Mouse (Mus musculus) retina, postnatal 1 day (tissue): Measurements from ENCODE around the gene Cdc40.
"Not testable (repeated sequence)": the region's sequence is repeated elsewhere in the genome, so short reads cannot be mapped to it uniquely, and the experiment has no call there.

ENCODE experiments used
- DNase-seq: peaks from one replicate; pipeline ENCODE4 v3.0.0-alpha.2; 2012

Cdc40 gene

GRCm38 (mm10) chr10:40857599-40857998, 25.5 kb downstream of the Cdc40 start:
- peak; percentile 52 for DNase-seq

GRCm38 (mm10) chr10:40856703-40857102, 26.4 kb downstream of the Cdc40 start:
- DNase-seq: no peak

- DNase-seq: no peak
Measured at GRCm38 (mm10) chr10:40855616-40856015, 27.5 kb downstream of the Cdc40 start.

GRCm38 (mm10) chr10:40851138-40851537, 32.0 kb downstream of the Cdc40 start:
- DNase-seq: no peak

- no peak for DNase-seq
Measured at GRCm38 (mm10) chr10:40850644-40851043, 32.5 kb downstream of the Cdc40 start.

GRCm38 (mm10) chr10:40847176-40847874, 35.8 kb downstream of the Cdc40 start:
- peak; percentile 16 for DNase-seq

GRCm38 (mm10) chr10:40845626-40846025, 37.5 kb downstream of the Cdc40 start:
- no peak for DNase-seq

- no peak for DNase-seq
Measured at GRCm38 (mm10) chr10:40844546-40844945, 38.6 kb downstream of the Cdc40 start.

- DNase-seq: no peak
Measured at GRCm38 (mm10) chr10:40843841-40844240, 39.3 kb downstream of the Cdc40 start.

GRCm38 (mm10) chr10:40840086-40840485, 43.0 kb downstream of the Cdc40 start:
- no peak for DNase-seq

GRCm38 (mm10) chr10:40831267-40831666, 51.8 kb downstream of the Cdc40 start:
- DNase-seq: peak; percentile 12

- DNase-seq: no peak
Measured at GRCm38 (mm10) chr10:40830312-40830711, 52.8 kb downstream of the Cdc40 start.

- DNase-seq: no peak
Measured at GRCm38 (mm10) chr10:40827706-40828105, 55.4 kb downstream of the Cdc40 start.

GRCm38 (mm10) chr10:40825952-40826351, 57.2 kb downstream of the Cdc40 start:
- DNase-seq: no peak

GRCm38 (mm10) chr10:40816471-40816870, 66.6 kb downstream of the Cdc40 start:
- no peak for DNase-seq

- DNase-seq: peak; percentile 42
Measured at GRCm38 (mm10) chr10:40813627-40814026, 69.5 kb downstream of the Cdc40 start.

GRCm38 (mm10) chr10:40809411-40809910, 73.7 kb downstream of the Cdc40 start:
- not testable (repeated sequence) for DNase-seq

GRCm38 (mm10) chr10:40806221-40806620, 76.9 kb downstream of the Cdc40 start:
- DNase-seq: no peak

GRCm38 (mm10) chr10:40805221-40805620, 77.9 kb downstream of the Cdc40 start:
- no peak for DNase-seq

- DNase-seq: no peak
Measured at GRCm38 (mm10) chr10:40792115-40792514, 91.0 kb downstream of the Cdc40 start.

GRCm38 (mm10) chr10:40790406-40790805, 92.7 kb downstream of the Cdc40 start:
- no peak for DNase-seq
